Mouse (Mus musculus) heart, postnatal 0 days (tissue): ENCODE results near the gene Sall4. TPM values are rescaled to one million over a fixed set of nuclear protein-coding genes. Genes with fewer than 3 reads are reported as not detected.

Source experiments
- ATAC-seq: fragments of 200-750 bp; cut with Nextera tagmentation; 2 replicates; pipeline ENCODE4 v1.8.0; 2017; ENCODE audit warnings: low read depth, moderate number of reproducible peaks, moderate library complexity; ENCODE audit not compliant: insufficient read depth
- DNase-seq: peaks from one replicate; pipeline ENCODE4 v3.0.0-alpha.2; 2016; ENCODE audit warnings: low spot score
- H3K27ac ChIP-seq: fragments of 300-500 bp; sonication (generic); 2 replicates; pipeline ENCODE4 v1.5.1; 2014; ENCODE audit warnings: low read depth, mild to moderate bottlenecking
- H3K27me3 ChIP-seq: fragments of 300-500 bp; sonication (generic); 2 replicates; pipeline ENCODE4 v1.6.1; 2014; ENCODE audit warnings: low read length, mixed read lengths; ENCODE audit not compliant: control insufficient read depth, insufficient read depth
- H3K36me3 ChIP-seq: fragments of 300-500 bp; sonication (generic); replicated peaks from 2 replicates; pipeline ENCODE4 v1.6.1; 2014; ENCODE audit warnings: low read length, mixed read lengths; ENCODE audit not compliant: control insufficient read depth, insufficient read depth
- H3K4me1 ChIP-seq: fragments of 300-500 bp; sonication (generic); 2 replicates; pipeline ENCODE4 v1.6.1; 2014; ENCODE audit warnings: antibody characterized with exemption; ENCODE audit not compliant: control insufficient read depth, insufficient read depth
- H3K4me2 ChIP-seq: fragments of 300-500 bp; sonication (generic); 2 replicates; pipeline ENCODE4 v1.6.1; 2014; ENCODE audit warnings: low read depth, mild to moderate bottlenecking, low read length, moderate library complexity
- H3K4me3 ChIP-seq: fragments of 300-500 bp; sonication (generic); 2 replicates; pipeline ENCODE4 v1.5.1; 2014; ENCODE audit warnings: low read depth, low read length
- H3K9ac ChIP-seq: fragments of 300-500 bp; sonication (generic); replicated peaks from 2 replicates; pipeline ENCODE4 v1.6.1; 2014; ENCODE audit warnings: low read depth, low read length, mixed read lengths
- H3K9me3 ChIP-seq: fragments of 300-500 bp; sonication (generic); replicated peaks from 2 replicates; pipeline ENCODE4 v1.6.1; 2016; ENCODE audit warnings: low read length; ENCODE audit not compliant: control insufficient read depth
- CTCF ChIP-seq: IDR thresholded peaks from 2 replicates; pipeline ENCODE4 v1.5.1; 2016; ENCODE audit warnings: antibody characterized with exemption, control low read depth, low read depth
- EP300 ChIP-seq: IDR thresholded peaks from 2 replicates; pipeline ENCODE4 v1.6.1; 2016; ENCODE audit warnings: antibody characterized with exemption, low read depth
- WGBS: fragments of 180-500 bp; shearing (Covaris S2); extraction: QIAGEN DNeasy Blood & Tissue Kit; methylation state at CpG from one replicate; pipeline ENCODE4 v1.1.7; 2014; 5-methylcytosine and 5-hydroxymethylcytosine counted together
- polyA plus RNA-seq: library from polyadenylated mRNA; unstranded; fragments of >200 nt; fragmentation: Nextera tagmentation; extraction: Ambion mirVana; gene quantifications from 2 replicates; pipeline ENCODE4 v1.2.1, GENCODE M21; 2015
- total RNA-seq: library from RNA; depleted of rRNA; stranded (reverse); fragments of >200 nt; gene quantifications from 2 replicates; pipeline ENCODE4 v1.2.3, GENCODE M21; 2014; ENCODE audit warnings: low replicate concordance

Sall4 gene
- total and polyA plus RNA-seq, 2 experiments from 2014 or later: 0.87 TPM; not detected in 1

GRCm38 (mm10) chr2:168721313-168721712, 46.4 kb downstream of the Sall4 start:
- Histone ChIP-seq H3K27ac (no peak overlapping the region), H3K4me3 (no peak overlapping the region), H3K4me2 (no peak overlapping the region), H3K9ac (no peak overlapping the region), H3K9me3 (no peaks in the 10 kb centered on the region), H3K36me3 (no peaks in the 10 kb centered on the region), H3K4me1 (no peaks in the 10 kb centered on the region), H3K27me3 (no peaks in the 10 kb centered on the region)
- ATAC-seq (no peak), DNase-seq (no peak)
- WGBS: 83% methylated on average over 14 of the region's 14 CpGs
- TF ChIP-seq CTCF (no peak), EP300 (no peak)

- TF ChIP-seq CTCF: no peak
- no peak for TF ChIP-seq EP300
- Histone ChIP-seq H3K27ac (no peak overlapping the region), H3K4me1 (no peaks in the 10 kb centered on the region), H3K36me3 (no peaks in the 10 kb centered on the region), H3K4me2 (no peak overlapping the region), H3K9ac (no peak overlapping the region), H3K4me3 (no peak overlapping the region), H3K27me3 (no peaks in the 10 kb centered on the region), H3K9me3 (no peaks in the 10 kb centered on the region)
- 75% methylated on average over 4 of the region's 4 CpGs for WGBS
- ATAC-seq (no peak), DNase-seq (no peak)
Measured at GRCm38 (mm10) chr2:168719742-168720141, 48.0 kb downstream of the Sall4 start.

GRCm38 (mm10) chr2:168718735-168719134, 49.0 kb downstream of the Sall4 start:
- H3K4me3 ChIP-seq: no peak overlapping the region
- no peaks in the 10 kb centered on the region for H3K27me3 ChIP-seq
- H3K36me3 ChIP-seq: no peaks in the 10 kb centered on the region
- 77% methylated on average over 10 of the region's 10 CpGs for WGBS
- no peak overlapping the region for H3K4me2 ChIP-seq
- no peaks in the 10 kb centered on the region for H3K9me3 ChIP-seq
- TF ChIP-seq EP300 (no peak), CTCF (no peak)
- no peak overlapping the region for H3K9ac ChIP-seq
- no peak for DNase-seq
- H3K4me1 ChIP-seq: no peaks in the 10 kb centered on the region
- H3K27ac ChIP-seq: no peak overlapping the region
- ATAC-seq: no peak

- WGBS: 77% methylated on average over 2 of the region's 2 CpGs
- no peak overlapping the region for H3K4me3 ChIP-seq
- H3K36me3 ChIP-seq: no peaks in the 10 kb centered on the region
- no peak overlapping the region for H3K9ac ChIP-seq
- no peaks in the 10 kb centered on the region for H3K4me1 ChIP-seq
- no peak overlapping the region for H3K27ac ChIP-seq
- no peaks in the 10 kb centered on the region for H3K27me3 ChIP-seq
- DNase-seq (no peak), ATAC-seq (no peak)
- no peak overlapping the region for H3K4me2 ChIP-seq
- H3K9me3 ChIP-seq: no peaks in the 10 kb centered on the region
- TF ChIP-seq EP300 (no peak), CTCF (no peak)
Measured at GRCm38 (mm10) chr2:168718267-168718666, 49.5 kb downstream of the Sall4 start.

GRCm38 (mm10) chr2:168712199-168713176, 55.3 kb downstream of the Sall4 start:
- no peak overlapping the region for H3K4me3 ChIP-seq
- no peak overlapping the region for H3K9ac ChIP-seq

More at GRCm38 (mm10) chr2:168712199-168713176, 55.3 kb downstream of the Sall4 start:
- Histone ChIP-seq H3K27ac (peak overlapping the region; percentile 16; the same call in 1 of the 2 replicates), H3K4me2 (peak overlapping the region; percentile 48), H3K4me1 (peaks cover 4% of the 10 kb centered on the region), H3K9me3 (no peaks in the 10 kb centered on the region), H3K27me3 (no peaks in the 10 kb centered on the region), H3K36me3 (no peaks in the 10 kb centered on the region)
- DNase-seq: no peak
- no peak for TF ChIP-seq EP300
- no peak for TF ChIP-seq CTCF
- peak; percentile 47 for ATAC-seq
- 41% methylated on average over 20 of the region's 20 CpGs for WGBS
